Mouse (Mus musculus) liver, embryonic 14.5 days (tissue): ENCODE data around the gene Atp4a. TPM values are rescaled to one million over a fixed set of nuclear protein-coding genes. Genes with fewer than 3 reads are reported as not detected.
A peak's percentile ranks its signal among the peaks of the same experiment; 100 is the strongest.
"Not testable (repeated sequence)": the region's sequence is repeated elsewhere in the genome, so short reads cannot be mapped to it uniquely, and the experiment has no call there.

Experiments
- ATAC-seq: fragments of 200-750 bp; cut with Nextera tagmentation; 2 replicates; pipeline ENCODE4 v1.8.0; 2017; ENCODE audit warnings: moderate number of reproducible peaks, mild to moderate bottlenecking, moderate library complexity; ENCODE audit not compliant: insufficient read depth
- DNase-seq, 3 experiments: peaks; one replicate each; pipeline ENCODE4 v3.0.0-alpha.2; 2012 to 2013; ENCODE audit warnings: low read depth in 3 of 3, low spot score in 3 of 3
- H3K27ac ChIP-seq: fragments of 300-500 bp; sonication (generic); 2 replicates; pipeline ENCODE4 v1.5.1; 2014; ENCODE audit warnings: moderate library complexity, mild to moderate bottlenecking, control low read depth, inconsistent platforms
- H3K27me3 ChIP-seq: fragments of 300-500 bp; sonication (generic); 2 replicates; pipeline ENCODE4 v1.6.1; 2014; ENCODE audit warnings: mild to moderate bottlenecking, low read length, moderate library complexity; ENCODE audit not compliant: control insufficient read depth, insufficient read depth
- H3K36me3 ChIP-seq: fragments of 300-500 bp; sonication (generic); replicated peaks from 2 replicates; pipeline ENCODE4 v1.6.1; 2014; ENCODE audit warnings: low read depth; ENCODE audit not compliant: control insufficient read depth, insufficient read depth
- H3K4me1 ChIP-seq, 2 experiments: fragments of 200-500 bp in 1 of 2; fragments of 300-500 bp in 1 of 2; sonication (generic) in 1 of 2; replicated peaks; 2 replicates each; pipeline ENCODE4 v1.6.1; 2012 to 2014; ENCODE audit warnings: antibody characterized with exemption in 1 of 2, inconsistent platforms in 1 of 2, low read length in 1 of 2; ENCODE audit not compliant: control insufficient read depth in 2 of 2, insufficient read depth in 2 of 2
- H3K4me2 ChIP-seq: fragments of 300-500 bp; sonication (generic); 2 replicates; pipeline ENCODE4 v1.6.1; 2014; ENCODE audit warnings: low read depth, mild to moderate bottlenecking, control low read depth, moderate library complexity
- H3K4me3 ChIP-seq, 2 experiments: fragments of 200-500 bp in 1 of 2; fragments of 300-500 bp in 1 of 2; sonication (generic) in 1 of 2; 2 replicates each; pipeline ENCODE4 v1.5.1; 2012 to 2014; ENCODE audit warnings: low read depth in 2 of 2, low read length in 2 of 2, mild to moderate bottlenecking in 2 of 2, control low read depth in 1 of 2, inconsistent platforms in 1 of 2, moderate library complexity in 1 of 2; ENCODE audit not compliant: insufficient read depth in 1 of 2
- H3K9ac ChIP-seq: fragments of 300-500 bp; sonication (generic); replicated peaks from 2 replicates; pipeline ENCODE4 v1.6.1; 2014; ENCODE audit warnings: mild to moderate bottlenecking, control low read depth, moderate library complexity
- H3K9me3 ChIP-seq: fragments of 300-500 bp; sonication (generic); 2 replicates; pipeline ENCODE4 v1.6.1; 2016; ENCODE audit warnings: low read length, mixed read lengths; ENCODE audit not compliant: control insufficient read depth
- CTCF ChIP-seq: IDR thresholded peaks from 2 replicates; pipeline ENCODE4 v1.5.1; 2016; ENCODE audit warnings: antibody characterized with exemption, low read depth, control low read depth
- EP300 ChIP-seq: IDR thresholded peaks from 2 replicates; pipeline ENCODE4 v1.6.1; 2016; ENCODE audit warnings: antibody characterized with exemption, low read depth
- WGBS: fragments of 180-500 bp; shearing (Covaris S2); extraction: QIAGEN DNeasy Blood & Tissue Kit; methylation state at CpG from one replicate; pipeline ENCODE4 v1.1.7; 2014; ENCODE audit not compliant: insufficient replicate concordance; 5-methylcytosine and 5-hydroxymethylcytosine counted together
- polyA plus RNA-seq, 2 experiments: library from polyadenylated mRNA; depleted of rRNA in 1 of 2; stranded (reverse) in 1 of 2; unstranded in 1 of 2; fragments of >200 nt; fragmentation: Nextera tagmentation in 1 of 2; extraction: Ambion mirVana in 1 of 2; gene quantifications; 2 replicates each; pipeline versions ENCODE4 v1.2.1 to v1.2.3; 2012 to 2014

The Atp4a gene
- polyA plus RNA-seq, 2 experiments, result 1.6 to 2.1 TPM

- Histone ChIP-seq H3K27ac (peak within 1 kb of the TSS; percentile 89), H3K4me3 (peak within 1 kb of the TSS; percentile 75 to 85), H3K4me1 (peaks cover 7 to 11% of the 10 kb centered on the region in 2 experiments; a peak in 3 of 4 replicates), H3K9ac (peak within 1 kb of the TSS; percentile 86), H3K9me3 (no peaks in the 10 kb centered on the region), H3K27me3 (no peaks in the 10 kb centered on the region), H3K4me2 (peak within 1 kb of the TSS; percentile 84), H3K36me3 (0 out of 2 replicates have a peak, but pooled peaks cover 2% of the 10 kb centered on the region)
- ATAC-seq (peak; percentile 95), DNase-seq (peak; percentile 85 to 87 (median 85))
- WGBS, result 1% methylated on average over 60 of the region's 60 CpGs
- TF ChIP-seq CTCF (peak; percentile 66), EP300 (no peak; the same call in 1 of the 2 replicates)
Measured at GRCm38 (mm10) chr7:30729396-30730063, 17.5 kb downstream of the Atp4a start, which contains the start of gene Tmem147. Gene Tmem147, minus strand, starts transcription at chr7:30729540.

- ATAC-seq, H3K9me3 ChIP-seq, H3K27me3 ChIP-seq, H3K36me3 ChIP-seq, DNase-seq: not testable (repeated sequence)
- peak overlapping the region; percentile 84 for H3K4me2 ChIP-seq
- H3K9ac ChIP-seq, result peak overlapping the region; percentile 86
- peak overlapping the region; percentile 75 to 85 for H3K4me3 ChIP-seq
- H3K27ac ChIP-seq, result peak overlapping the region; percentile 89
- 42% methylated on average over 8 of the region's 22 CpGs for WGBS
- peaks cover 7 to 11% of the 10 kb centered on the region in 2 experiments; a peak in 3 of 4 replicates for H3K4me1 ChIP-seq
Measured at GRCm38 (mm10) chr7:30730064-30730722, 18.2 kb downstream of the Atp4a start.

- H3K9me3 ChIP-seq, result no peaks in the 10 kb centered on the region
- ATAC-seq, result no peak
- no peak for DNase-seq
- whole genome bisulfite sequencing, result 65% methylated on average over 3 of the region's 3 CpGs
- H3K27ac ChIP-seq, result no peak overlapping the region
- H3K4me2 ChIP-seq, result no peak overlapping the region
- no peaks in the 10 kb centered on the region for H3K27me3 ChIP-seq
- H3K36me3 ChIP-seq, result 0 out of 2 replicates have a peak, but pooled peaks cover 3% of the 10 kb centered on the region
- TF ChIP-seq EP300, result no peak
- TF ChIP-seq CTCF, result no peak; the same call in 1 of the 2 replicates
- H3K4me3 ChIP-seq, result no peak overlapping the region
- no peak overlapping the region for H3K9ac ChIP-seq
- no peaks in the 10 kb centered on the region for H3K4me1 ChIP-seq
Measured at GRCm38 (mm10) chr7:30736211-30736610, 24.2 kb downstream of the Atp4a start.

- 48% methylated on average over 2 of the region's 2 CpGs for WGBS
- not testable (repeated sequence) for H3K9me3 ChIP-seq, DNase-seq, H3K4me1 ChIP-seq, ATAC-seq, H3K4me2 ChIP-seq, H3K9ac ChIP-seq, H3K4me3 ChIP-seq, H3K27ac ChIP-seq, H3K36me3 ChIP-seq, H3K27me3 ChIP-seq
Measured at GRCm38 (mm10) chr7:30742570-30742969, 30.6 kb downstream of the Atp4a start.

- H3K4me3 ChIP-seq, H3K4me1 ChIP-seq: not testable (repeated sequence)
Measured at GRCm38 (mm10) chr7:30743617-30744016, 31.6 kb downstream of the Atp4a start, which contains the start of gene Gapdhs. Gene Gapdhs, minus strand, starts transcription at chr7:30743681.

More at GRCm38 (mm10) chr7:30743617-30744016, 31.6 kb downstream of the Atp4a start, which contains the start of gene Gapdhs:
- not testable (repeated sequence) for H3K36me3 ChIP-seq, H3K9ac ChIP-seq, H3K9me3 ChIP-seq, DNase-seq, H3K27ac ChIP-seq, H3K27me3 ChIP-seq, H3K4me2 ChIP-seq
- peak; percentile 15; the same call in 1 of the 2 replicates for ATAC-seq
- 65% methylated on average over 2 of the region's 4 CpGs for WGBS
